Mouse (Mus musculus): Measurements from ENCODE around the gene Hspa1l. TPM values are rescaled to one million over a fixed set of nuclear protein-coding genes. Genes with fewer than 3 reads are reported as not detected.
"Not testable (repeated sequence)": the region's sequence is repeated elsewhere in the genome, so short reads cannot be mapped to it uniquely, and the experiment has no call there.

Hspa1l gene
- polyA plus RNA-seq, 1 experiment, result 0.28 TPM

- Histone ChIP-seq H3K27ac (ENCODE audit: control insufficient read depth, insufficient read depth, low read length) (no peak overlapping the region), H3K27me3 (ENCODE audit: control insufficient read depth, insufficient read depth, low read length) (no peaks in the 10 kb centered on the region), H3K36me3 (ENCODE audit: control insufficient read depth, insufficient read depth, low read length) (peaks cover 14% of the 10 kb centered on the region), H3K4me3 (ENCODE audit: control insufficient read depth, insufficient read depth, low read length) (no peak overlapping the region), H3K4me1 (replicated peaks; ENCODE audit: control insufficient read depth, insufficient read depth, low read length) (peaks cover 29% of the 10 kb centered on the region)
- WGBS, result 42% methylated on average over 9 of the region's 9 CpGs
- TF ChIP-seq POLR2A (IDR thresholded peaks at IDR 0.05; ENCODE audit: control insufficient read depth, extremely low read depth, insufficient read depth, low read length, poor library complexity) (no peak), CTCF (IDR thresholded peaks at IDR 0.05; ENCODE audit: borderline replicate concordance, control insufficient read depth, extremely low read depth, insufficient read depth, low read length, poor library complexity) (no peak)
- no peak for DNase-seq
These were observed 30.7 kb downstream of the Hspa1l start for GRCm38 (mm10) chr17:35003022-35003838.

- Histone ChIP-seq H3K4me3 (ENCODE audit: control insufficient read depth, insufficient read depth, low read length) (no peak overlapping the region), H3K27ac (ENCODE audit: control insufficient read depth, insufficient read depth, low read length) (no peak overlapping the region), H3K27me3 (ENCODE audit: control insufficient read depth, insufficient read depth, low read length) (no peaks in the 10 kb centered on the region), H3K36me3 (ENCODE audit: control insufficient read depth, insufficient read depth, low read length) (peaks cover 14% of the 10 kb centered on the region), H3K4me1 (replicated peaks; ENCODE audit: control insufficient read depth, insufficient read depth, low read length) (peaks cover 21% of the 10 kb centered on the region)
- no peak for DNase-seq
- 97% methylated on average over 17 of the region's 17 CpGs for WGBS
- no peak for TF ChIP-seq POLR2A (IDR thresholded peaks at IDR 0.05; ENCODE audit: control insufficient read depth, extremely low read depth, insufficient read depth, low read length, poor library complexity)
- TF ChIP-seq CTCF (IDR thresholded peaks at IDR 0.05; ENCODE audit: borderline replicate concordance, control insufficient read depth, extremely low read depth, insufficient read depth, low read length, poor library complexity), result no peak
These were observed 31.7 kb downstream of the Hspa1l start for GRCm38 (mm10) chr17:35004075-35004717.

- DNase-seq, result no peak
- Histone ChIP-seq H3K36me3 (ENCODE audit: control insufficient read depth, insufficient read depth, low read length) (peaks cover 14% of the 10 kb centered on the region), H3K4me1 (replicated peaks; ENCODE audit: control insufficient read depth, insufficient read depth, low read length) (peaks cover 14% of the 10 kb centered on the region), H3K27me3 (ENCODE audit: control insufficient read depth, insufficient read depth, low read length) (no peaks in the 10 kb centered on the region), H3K4me3 (ENCODE audit: control insufficient read depth, insufficient read depth, low read length) (no peak overlapping the region), H3K27ac (ENCODE audit: control insufficient read depth, insufficient read depth, low read length) (no peak overlapping the region)
- no peak for TF ChIP-seq POLR2A (IDR thresholded peaks at IDR 0.05; ENCODE audit: control insufficient read depth, extremely low read depth, insufficient read depth, low read length, poor library complexity)
- TF ChIP-seq CTCF (IDR thresholded peaks at IDR 0.05; ENCODE audit: borderline replicate concordance, control insufficient read depth, extremely low read depth, insufficient read depth, low read length, poor library complexity), result no peak
- WGBS, result 97% methylated on average over 10 of the region's 10 CpGs
These were observed 32.7 kb downstream of the Hspa1l start for GRCm38 (mm10) chr17:35005158-35005557.

- peaks cover 14% of the 10 kb centered on the region for H3K4me1 ChIP-seq (replicated peaks; ENCODE audit: control insufficient read depth, insufficient read depth, low read length)
- H3K27ac ChIP-seq (ENCODE audit: control insufficient read depth, insufficient read depth, low read length); H3K27me3 ChIP-seq (ENCODE audit: control insufficient read depth, insufficient read depth, low read length); H3K4me3 ChIP-seq (ENCODE audit: control insufficient read depth, insufficient read depth, low read length); DNase-seq: not testable (repeated sequence)
- WGBS, result 96% methylated on average over 4 of the region's 5 CpGs
- H3K36me3 ChIP-seq (ENCODE audit: control insufficient read depth, insufficient read depth, low read length), result peaks cover 21% of the 10 kb centered on the region
These were observed 33.4 kb downstream of the Hspa1l start for GRCm38 (mm10) chr17:35005902-35006301.

- peaks cover 30% of the 10 kb centered on the region for H3K36me3 ChIP-seq (ENCODE audit: control insufficient read depth, insufficient read depth, low read length)
- H3K27me3 ChIP-seq (ENCODE audit: control insufficient read depth, insufficient read depth, low read length), result no peaks in the 10 kb centered on the region
- WGBS, result 95% methylated on average over 7 of the region's 7 CpGs
- no peak for DNase-seq
- no peak overlapping the region for H3K4me3 ChIP-seq (ENCODE audit: control insufficient read depth, insufficient read depth, low read length)
- no peak overlapping the region for H3K27ac ChIP-seq (ENCODE audit: control insufficient read depth, insufficient read depth, low read length)
- H3K4me1 ChIP-seq (replicated peaks; ENCODE audit: control insufficient read depth, insufficient read depth, low read length), result peaks cover 4% of the 10 kb centered on the region
- TF ChIP-seq CTCF (IDR thresholded peaks at IDR 0.05; ENCODE audit: borderline replicate concordance, control insufficient read depth, extremely low read depth, insufficient read depth, low read length, poor library complexity) (no peak), POLR2A (IDR thresholded peaks at IDR 0.05; ENCODE audit: control insufficient read depth, extremely low read depth, insufficient read depth, low read length, poor library complexity) (no peak)
These were observed 35.0 kb downstream of the Hspa1l start for GRCm38 (mm10) chr17:35007387-35007991.

- H3K4me1 ChIP-seq (replicated peaks; ENCODE audit: control insufficient read depth, insufficient read depth, low read length), result no peaks in the 10 kb centered on the region
- DNase-seq, result no peak
- peaks cover 39% of the 10 kb centered on the region for H3K36me3 ChIP-seq (ENCODE audit: control insufficient read depth, insufficient read depth, low read length)
- no peak overlapping the region for H3K27ac ChIP-seq (ENCODE audit: control insufficient read depth, insufficient read depth, low read length)
- H3K4me3 ChIP-seq (ENCODE audit: control insufficient read depth, insufficient read depth, low read length), result no peak overlapping the region
- WGBS, result 98% methylated on average over 7 of the region's 7 CpGs
- no peak for TF ChIP-seq CTCF (IDR thresholded peaks at IDR 0.05; ENCODE audit: borderline replicate concordance, control insufficient read depth, extremely low read depth, insufficient read depth, low read length, poor library complexity)
- no peak for TF ChIP-seq POLR2A (IDR thresholded peaks at IDR 0.05; ENCODE audit: control insufficient read depth, extremely low read depth, insufficient read depth, low read length, poor library complexity)
- no peaks in the 10 kb centered on the region for H3K27me3 ChIP-seq (ENCODE audit: control insufficient read depth, insufficient read depth, low read length)
These were observed 37.1 kb downstream of the Hspa1l start for GRCm38 (mm10) chr17:35009586-35009985.
